Mouse (Mus musculus) c-Kit-negative CD71-positive TER-119-positive erythroid progenitor cells, embryonic 14.5 days (primary cell): ENCODE results near the gene Adcy6.

Experiments
- DNase-seq: peaks from one replicate; pipeline ENCODE4 v3.0.0-alpha.2; 2013; ENCODE audit warnings: low read depth, low spot score

Adcy6 gene

GRCm38 (mm10) chr15:98628589-98629254 lies 18.8 kb upstream of the Adcy6 start:
- no peak for DNase-seq

DNA sequence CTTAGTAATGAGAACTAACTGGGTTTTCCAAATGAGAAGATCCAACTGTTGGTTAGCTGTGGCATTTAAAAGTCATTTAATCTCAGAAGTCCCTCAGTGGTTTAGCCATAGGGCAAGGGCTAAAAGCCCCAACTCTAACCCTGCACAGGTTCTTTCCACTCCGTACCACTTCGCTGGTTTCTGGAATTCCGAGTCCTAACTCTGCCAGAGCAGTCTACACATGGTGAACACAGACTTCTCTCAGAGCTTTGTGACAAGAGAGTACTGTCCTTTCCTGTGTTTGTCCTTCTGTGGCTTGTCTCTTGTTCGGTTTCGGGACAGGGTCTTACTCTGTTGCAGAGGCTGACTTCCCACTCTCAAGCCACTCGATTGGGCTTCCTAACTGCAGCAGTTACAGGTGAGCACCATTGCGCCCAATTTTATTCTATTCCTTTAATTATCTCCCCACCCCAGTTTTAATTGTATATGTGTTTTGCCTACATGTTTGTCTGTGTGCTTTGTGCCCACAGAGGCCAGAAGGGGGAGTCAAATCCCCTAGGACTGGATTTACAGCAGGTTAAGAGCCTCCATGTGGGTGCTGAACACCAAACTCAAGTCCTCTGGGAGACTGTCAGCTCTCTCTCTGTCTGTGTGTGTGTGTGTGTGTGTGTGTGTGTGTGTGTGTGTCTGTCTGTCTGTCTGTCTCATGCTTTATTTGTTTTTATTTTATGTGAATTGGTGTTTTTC lies 16.8 kb upstream of the Adcy6 start:
- no peak for DNase-seq

DNA sequence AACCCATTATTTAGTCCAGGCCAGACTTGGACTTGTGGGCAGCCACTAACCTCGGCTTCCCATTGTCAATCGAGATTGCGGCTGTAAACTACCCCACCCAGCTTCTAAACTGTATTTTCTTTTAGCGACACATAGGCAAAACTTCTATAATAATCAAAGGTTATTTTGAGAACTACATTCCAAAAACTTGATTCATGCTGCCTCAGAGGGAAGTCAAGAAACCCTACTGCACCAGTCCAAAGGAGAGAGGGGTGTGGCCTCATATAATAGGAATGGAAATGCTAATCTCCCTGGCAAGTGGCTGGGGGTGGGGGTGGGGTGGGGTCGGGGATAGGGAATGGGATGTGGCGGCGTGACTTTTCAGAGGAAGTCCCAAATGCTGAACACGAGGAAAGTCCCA lies 16.2 kb upstream of the Adcy6 start:
- no peak for DNase-seq

DNA sequence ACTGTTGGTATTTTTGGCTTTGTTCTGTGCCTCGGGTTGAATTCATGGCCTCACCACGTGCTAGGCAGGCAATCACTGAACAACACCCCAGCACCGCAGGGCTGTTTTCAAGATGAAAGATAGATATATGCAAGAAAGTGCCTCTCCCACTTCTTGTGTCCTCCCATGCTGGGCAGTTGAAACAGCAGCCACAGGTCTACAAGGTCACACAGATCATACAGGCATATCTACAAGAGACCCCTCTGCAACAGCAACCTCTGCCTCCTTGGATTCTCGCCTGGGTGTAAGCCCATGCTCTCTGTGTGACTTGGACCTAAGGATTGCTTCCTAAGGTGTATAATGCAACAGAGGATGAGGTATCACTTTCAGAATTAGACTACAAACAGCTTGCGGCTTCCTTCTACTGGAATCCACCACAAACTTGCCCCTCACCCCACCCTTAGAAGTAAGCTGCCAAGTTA lies 13.5 kb upstream of the Adcy6 start:
- DNase-seq, result no peak

- DNase-seq, result no peak
Measured at GRCm38 (mm10) chr15:98622721-98623120, 12.8 kb upstream of the Adcy6 start.

GRCm38 (mm10) chr15:98622199-98622598 lies 12.3 kb upstream of the Adcy6 start:
- no peak for DNase-seq

- peak; percentile 67 for DNase-seq
Measured at GRCm38 (mm10) chr15:98617176-98617537, 7.3 kb upstream of the Adcy6 start.

- no peak for DNase-seq
Measured at GRCm38 (mm10) chr15:98616362-98617175, 6.7 kb upstream of the Adcy6 start.

DNA sequence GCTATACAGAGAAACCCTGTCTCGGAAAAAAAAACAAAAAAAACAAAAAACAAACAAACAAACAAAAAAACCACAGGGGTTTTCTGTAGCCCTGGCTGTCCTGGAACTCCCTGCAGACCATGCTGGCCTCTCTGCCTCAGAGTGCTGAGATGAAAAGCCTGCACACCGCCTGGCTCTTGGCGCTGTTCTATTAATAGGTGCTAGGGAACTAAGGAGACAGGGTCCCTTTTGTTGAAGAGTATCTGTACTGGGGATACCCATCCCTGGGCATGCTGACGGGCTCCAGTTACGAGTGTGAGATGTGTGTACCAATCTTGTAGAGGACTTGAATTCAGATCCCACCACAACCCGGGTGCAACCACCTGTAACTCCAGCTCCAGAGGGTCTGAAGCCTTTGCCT lies 5.9 kb upstream of the Adcy6 start:
- DNase-seq, result no peak

DNA sequence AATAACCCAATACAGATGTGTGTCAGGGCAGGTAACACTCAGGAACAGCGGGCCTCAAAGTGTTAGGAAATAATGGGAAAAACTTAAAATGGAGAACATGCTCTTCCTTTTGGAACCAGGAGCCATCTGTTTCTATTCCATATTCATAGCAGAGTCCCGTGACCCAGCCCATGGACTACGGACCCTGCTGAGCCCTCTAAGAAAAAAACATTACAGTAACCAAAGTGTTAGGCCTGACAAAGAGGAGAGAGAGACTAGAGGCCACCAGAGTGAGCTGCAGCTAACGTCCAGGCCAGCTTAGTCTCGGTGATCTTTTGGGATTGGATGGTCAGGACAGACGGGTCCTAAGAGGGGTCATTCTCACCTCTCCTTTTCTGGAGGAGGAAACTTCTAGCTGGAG lies 5.1 kb upstream of the Adcy6 start:
- no peak for DNase-seq

DNA sequence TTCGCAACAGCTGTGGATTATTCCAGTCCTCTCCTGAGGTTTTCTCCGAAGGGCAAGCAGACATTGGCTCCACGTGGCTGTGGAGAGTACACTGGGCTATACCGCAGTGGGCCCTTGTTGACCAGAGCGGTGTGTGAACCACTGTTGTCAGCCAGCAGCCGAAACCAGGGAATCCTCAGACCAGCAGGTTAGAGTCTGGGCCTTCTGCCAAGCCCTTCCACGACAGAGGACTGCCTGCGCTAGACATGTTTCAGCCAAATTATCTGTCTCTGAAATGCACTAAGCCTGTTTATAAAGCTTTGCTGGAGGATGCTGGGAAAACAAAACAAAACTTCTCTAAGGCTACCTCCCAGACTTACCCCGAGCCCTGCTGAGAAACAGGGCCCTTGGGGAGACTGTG lies 4.7 kb upstream of the Adcy6 start:
- no peak for DNase-seq

DNA sequence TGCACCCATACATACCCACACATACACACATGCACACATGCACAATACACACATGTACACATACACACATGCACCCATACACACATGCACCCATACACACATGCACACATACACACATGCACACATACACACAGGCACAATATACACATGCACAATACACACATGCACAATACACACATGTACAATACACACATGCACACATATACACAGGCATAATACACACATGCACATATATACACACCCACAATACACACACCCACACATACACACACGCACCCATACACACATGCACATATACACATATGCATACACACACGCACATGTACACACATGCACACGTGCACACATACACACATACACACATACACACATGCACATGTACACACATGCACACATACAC lies 2.4 kb upstream of the Adcy6 start:
- DNase-seq, result no peak

GRCm38 (mm10) chr15:98610131-98610633 lies 306 bp upstream of the Adcy6 start:
- DNase-seq, result no peak

DNA sequence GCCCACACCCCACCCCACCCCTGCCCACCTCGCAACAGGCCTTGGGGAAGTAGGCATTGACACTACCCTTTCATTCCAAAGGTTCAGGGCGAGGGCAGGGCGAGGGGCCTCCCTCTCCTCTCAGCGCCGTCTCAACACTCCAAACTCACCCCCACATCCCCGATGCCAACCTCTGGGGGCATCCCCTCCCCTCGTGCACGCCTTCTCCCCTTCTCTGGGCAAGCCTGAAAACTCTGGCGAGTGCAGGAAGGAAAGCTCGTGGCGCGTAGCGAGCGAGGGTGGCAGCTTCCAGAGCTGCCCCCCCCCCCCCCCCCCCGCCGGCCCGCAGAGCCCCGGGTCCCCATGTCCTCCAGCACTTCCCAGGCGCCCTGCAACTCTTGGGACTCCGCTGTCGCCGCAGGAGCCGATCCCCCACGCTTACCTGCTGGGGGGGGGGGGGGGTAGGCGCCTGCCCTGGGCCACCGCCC lies 1.1 kb downstream of the Adcy6 start:
- no peak for DNase-seq

DNA sequence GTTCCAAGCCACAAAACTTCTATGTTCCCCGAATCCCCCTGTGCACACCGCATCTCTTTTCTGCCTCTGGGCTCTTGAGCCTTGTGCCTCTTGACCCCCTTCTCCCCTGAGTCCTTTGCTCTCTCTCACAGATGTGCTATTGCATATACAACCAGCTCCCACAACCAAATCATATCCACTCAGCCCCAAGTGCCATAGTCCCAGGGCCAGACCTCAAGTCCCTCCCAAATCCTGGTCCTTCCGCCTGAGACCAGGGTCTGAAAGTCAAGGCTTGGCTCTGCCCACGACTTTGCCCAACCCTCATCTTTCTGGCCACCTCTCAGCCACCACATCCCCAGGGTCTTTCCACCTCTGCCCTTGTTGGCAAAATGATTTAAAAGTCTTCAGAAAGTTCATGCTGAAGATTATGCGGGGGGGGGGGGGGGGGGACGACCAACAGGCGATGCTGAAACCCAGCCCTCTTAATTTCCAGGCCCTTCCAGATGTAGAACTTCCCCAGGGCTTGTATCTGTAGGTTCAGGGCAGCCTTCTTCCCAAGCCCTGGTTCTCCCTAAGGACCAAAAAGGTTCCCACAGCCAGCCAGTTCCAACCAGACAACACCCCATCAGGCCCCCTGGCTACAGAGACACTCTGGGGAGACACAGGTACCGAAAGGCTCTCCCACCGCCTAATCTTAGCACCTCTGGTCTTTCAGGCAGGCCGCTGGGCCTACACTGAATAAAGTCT lies 1.7 kb downstream of the Adcy6 start:
- DNase-seq, result no peak

DNA sequence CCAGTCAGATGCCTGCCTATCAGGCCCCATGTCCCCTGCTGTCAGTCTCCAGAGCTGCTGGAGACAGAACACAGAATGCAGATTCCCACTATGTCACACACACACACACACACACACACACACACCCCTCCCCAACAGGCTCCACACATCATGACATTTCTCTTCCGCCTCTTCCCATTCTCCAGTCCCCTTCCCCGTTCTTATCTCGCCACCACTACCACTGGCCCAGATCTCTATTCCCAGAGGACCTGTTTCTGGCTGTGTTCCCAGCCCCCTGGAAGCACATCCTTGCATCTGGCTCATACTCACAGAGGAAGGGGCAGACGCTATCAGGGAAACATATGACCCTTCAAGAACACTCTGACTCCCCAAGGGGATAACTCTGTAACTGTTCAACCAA lies 2.3 kb downstream of the Adcy6 start:
- DNase-seq, result no peak

- no peak for DNase-seq
Measured at GRCm38 (mm10) chr15:98606739-98607138, 3.1 kb downstream of the Adcy6 start.

- peak; percentile 77 for DNase-seq
Measured at GRCm38 (mm10) chr15:98606051-98606536, 3.8 kb downstream of the Adcy6 start.

- DNase-seq, result no peak
Measured at GRCm38 (mm10) chr15:98604041-98604575, 5.8 kb downstream of the Adcy6 start.

- DNase-seq, result no peak
Measured at GRCm38 (mm10) chr15:98602921-98603458, 6.9 kb downstream of the Adcy6 start.
